Mouse (Mus musculus): Measurements from ENCODE around the gene Myrip.

GRCm38 (mm10) chr9:120482382-120482781, 181.1 kb downstream of the Myrip start:
- TF ChIP-seq CTCF (IDR thresholded peaks at IDR 0.05 in 2 of 3, conservative IDR thresholded peaks at IDR 0.05 in 1 of 3; ENCODE audit: control insufficient read depth in 1 of 3, insufficient read depth in 1 of 3, low read depth in 2 of 3, low read length in 3 of 3, poor library complexity in 1 of 3, severe bottlenecking in 1 of 3) (no peak), POLR2A (IDR thresholded peaks at IDR 0.05; ENCODE audit: control insufficient read depth in 1 of 2, insufficient read depth in 1 of 2, low read depth in 1 of 2, low read length in 2 of 2, poor library complexity in 1 of 2) (no peak), HCFC1 (IDR thresholded peaks at IDR 0.05; ENCODE audit: low read depth, low read length) (no peak), MXI1 (IDR thresholded peaks at IDR 0.05; ENCODE audit: low read depth, low read length) (no peak), EP300 (IDR thresholded peaks at IDR 0.05; ENCODE audit: low read depth in 1 of 2, low read length in 2 of 2) (no peak), ZKSCAN1 (IDR thresholded peaks at IDR 0.05; ENCODE audit: low read depth, low read length) (no peak), POLR2AphosphoS2 (IDR thresholded peaks at IDR 0.05; ENCODE audit: low read length) (no peak), NELFE (IDR thresholded peaks at IDR 0.05; ENCODE audit: low read depth, low read length) (no peak), ELF1 (IDR thresholded peaks at IDR 0.05; ENCODE audit: low read depth, low read length) (no peak), TBP (IDR thresholded peaks at IDR 0.05; ENCODE audit: low read depth, low read length) (no peak), USF1 (IDR thresholded peaks at IDR 0.05; ENCODE audit: low read depth, low read length) (no peak), RAD21 (IDR thresholded peaks at IDR 0.05; ENCODE audit: low read depth, low read length) (no peak)

Data from MEL (cell line).